Mouse (Mus musculus): ENCODE results near the gene Napsa. TPM values are rescaled to one million over a fixed set of nuclear protein-coding genes. Genes with fewer than 3 reads are reported as not detected.

Gene Napsa
- polyA plus RNA-seq, 1 experiment from 2014 or later, result 1.2 TPM

GRCm38 (mm10) chr7:44591348-44592116 is 19.4 kb downstream of the Napsa start:
- no peaks in the 10 kb centered on the region for H3K9me3 ChIP-seq
- no peak for ATAC-seq (ENCODE audit: low read depth)
- H3K4me3 ChIP-seq, result peak overlapping the region; percentile 64
- H3K27ac ChIP-seq (replicated peaks), result peak overlapping the region; percentile 82
- H3K4me1 ChIP-seq (replicated peaks), result peaks cover 74% of the 10 kb centered on the region
- H3K4me2 ChIP-seq, result peak overlapping the region; percentile 92
- H3K9ac ChIP-seq, result peak overlapping the region; percentile 84
- H3K36me3 ChIP-seq, result peaks cover 11% of the 10 kb centered on the region
- peaks cover 39% of the 10 kb centered on the region for H3K27me3 ChIP-seq
- WGBS, result under 1% methylated on average over 59 of the region's 60 CpGs

- Histone ChIP-seq H3K4me1 (replicated peaks) (peaks cover 62% of the 10 kb centered on the region), H3K36me3 (peaks cover 11% of the 10 kb centered on the region), H3K9me3 (no peaks in the 10 kb centered on the region), H3K27me3 (peaks cover 27% of the 10 kb centered on the region), H3K27ac (replicated peaks) (no peak overlapping the region), H3K4me2 (peak overlapping the region; percentile 92), H3K9ac (peak overlapping the region; percentile 84), H3K4me3 (peak overlapping the region; percentile 64)
- no peak for ATAC-seq (ENCODE audit: low read depth)
- WGBS, result 4% methylated on average over 8 of the region's 15 CpGs
Observed at GRCm38 (mm10) chr7:44593051-44593450, 20.9 kb downstream of the Napsa start.

GRCm38 (mm10) chr7:44593775-44594174 is 21.6 kb downstream of the Napsa start:
- H3K4me2 ChIP-seq, result peak overlapping the region; percentile 92
- peak overlapping the region; percentile 84 for H3K9ac ChIP-seq
- peak; percentile 45 for ATAC-seq (ENCODE audit: low read depth)
- peaks cover 55% of the 10 kb centered on the region for H3K4me1 ChIP-seq (replicated peaks)
- peaks cover 22% of the 10 kb centered on the region for H3K27me3 ChIP-seq
- peaks cover 11% of the 10 kb centered on the region for H3K36me3 ChIP-seq
- under 1% methylated on average over 22 of the region's 22 CpGs for WGBS
- peak overlapping the region; percentile 76 for H3K27ac ChIP-seq (replicated peaks)
- H3K4me3 ChIP-seq, result peak overlapping the region; percentile 64
- no peaks in the 10 kb centered on the region for H3K9me3 ChIP-seq

GRCm38 (mm10) chr7:44594291-44594690 is 22.1 kb downstream of the Napsa start:
- Histone ChIP-seq H3K4me3 (peak overlapping the region; percentile 64), H3K9ac (peak overlapping the region; percentile 84), H3K27me3 (peaks cover 22% of the 10 kb centered on the region), H3K4me1 (replicated peaks) (peaks cover 50% of the 10 kb centered on the region), H3K27ac (replicated peaks) (peak overlapping the region; percentile 76), H3K9me3 (no peaks in the 10 kb centered on the region), H3K36me3 (peaks cover 11% of the 10 kb centered on the region), H3K4me2 (peak overlapping the region; percentile 92)
- 60% methylated on average over 6 of the region's 6 CpGs for WGBS
- ATAC-seq (ENCODE audit: low read depth), result no peak

- H3K4me1 ChIP-seq (replicated peaks), result peaks cover 42% of the 10 kb centered on the region
- peaks cover 11% of the 10 kb centered on the region for H3K36me3 ChIP-seq
- ATAC-seq (ENCODE audit: low read depth), result no peak
- peaks cover 22% of the 10 kb centered on the region for H3K27me3 ChIP-seq
- 93% methylated on average over 20 of the region's 20 CpGs for WGBS
- H3K4me2 ChIP-seq, result no peak overlapping the region
- H3K27ac ChIP-seq (replicated peaks), result no peak overlapping the region
- no peaks in the 10 kb centered on the region for H3K9me3 ChIP-seq
- no peak overlapping the region for H3K9ac ChIP-seq
- H3K4me3 ChIP-seq, result no peak overlapping the region
Observed at GRCm38 (mm10) chr7:44595131-44595561, 23.0 kb downstream of the Napsa start.

GRCm38 (mm10) chr7:44596051-44596450 is 23.9 kb downstream of the Napsa start:
- H3K4me3 ChIP-seq, result no peak overlapping the region
- H3K27ac ChIP-seq (replicated peaks), result no peak overlapping the region
- whole genome bisulfite sequencing, result 89% methylated on average over 6 of the region's 6 CpGs
- H3K4me2 ChIP-seq, result no peak overlapping the region
- H3K4me1 ChIP-seq (replicated peaks), result peaks cover 38% of the 10 kb centered on the region
- no peak overlapping the region for H3K9ac ChIP-seq
- peaks cover 26% of the 10 kb centered on the region for H3K27me3 ChIP-seq
- no peak for ATAC-seq (ENCODE audit: low read depth)
- H3K9me3 ChIP-seq, result no peaks in the 10 kb centered on the region
- H3K36me3 ChIP-seq, result peaks cover 11% of the 10 kb centered on the region

- H3K4me2 ChIP-seq, result no peak overlapping the region
- 72% methylated on average over 5 of the region's 5 CpGs for WGBS
Observed at GRCm38 (mm10) chr7:44596996-44597538, 24.9 kb downstream of the Napsa start.

GRCm38 (mm10) chr7:44597666-44598065 is 25.5 kb downstream of the Napsa start:
- 96% methylated on average over 4 of the region's 4 CpGs for whole genome bisulfite sequencing

More at GRCm38 (mm10) chr7:44596996-44597538, 24.9 kb downstream of the Napsa start:
- Histone ChIP-seq H3K9me3 (no peaks in the 10 kb centered on the region), H3K27me3 (peaks cover 28% of the 10 kb centered on the region), H3K4me3 (no peak overlapping the region), H3K9ac (no peak overlapping the region), H3K4me1 (replicated peaks) (peaks cover 37% of the 10 kb centered on the region), H3K27ac (replicated peaks) (no peak overlapping the region), H3K36me3 (peaks cover 11% of the 10 kb centered on the region)
- no peak for ATAC-seq (ENCODE audit: low read depth)

GRCm38 (mm10) chr7:44598336-44598735 is 26.2 kb downstream of the Napsa start:
- H3K4me2 ChIP-seq, result no peak overlapping the region
- peaks cover 27% of the 10 kb centered on the region for H3K27me3 ChIP-seq
- no peak for ATAC-seq (ENCODE audit: low read depth)
- H3K9me3 ChIP-seq, result no peaks in the 10 kb centered on the region
- no peak overlapping the region for H3K4me3 ChIP-seq
- peaks cover 11% of the 10 kb centered on the region for H3K36me3 ChIP-seq
- peaks cover 37% of the 10 kb centered on the region for H3K4me1 ChIP-seq (replicated peaks)
- 89% methylated on average over 12 of the region's 12 CpGs for WGBS
- H3K9ac ChIP-seq, result no peak overlapping the region
- H3K27ac ChIP-seq (replicated peaks), result no peak overlapping the region

More at GRCm38 (mm10) chr7:44597666-44598065, 25.5 kb downstream of the Napsa start:
- H3K9me3 ChIP-seq, result no peaks in the 10 kb centered on the region
- H3K4me2 ChIP-seq, result no peak overlapping the region
- ATAC-seq (ENCODE audit: low read depth), result no peak
- H3K27ac ChIP-seq (replicated peaks), result no peak overlapping the region
- H3K4me1 ChIP-seq (replicated peaks), result peaks cover 37% of the 10 kb centered on the region
- peaks cover 11% of the 10 kb centered on the region for H3K36me3 ChIP-seq
- peaks cover 27% of the 10 kb centered on the region for H3K27me3 ChIP-seq
- no peak overlapping the region for H3K9ac ChIP-seq
- H3K4me3 ChIP-seq, result no peak overlapping the region

- Histone ChIP-seq H3K27me3 (peaks cover 41% of the 10 kb centered on the region), H3K27ac (replicated peaks) (no peak overlapping the region), H3K9ac (no peak overlapping the region), H3K36me3 (peaks cover 6% of the 10 kb centered on the region), H3K4me1 (replicated peaks) (peaks cover 35% of the 10 kb centered on the region), H3K4me2 (no peak overlapping the region), H3K4me3 (no peak overlapping the region), H3K9me3 (no peaks in the 10 kb centered on the region)
- no peak for ATAC-seq (ENCODE audit: low read depth)
- 76% methylated on average over 10 of the region's 10 CpGs for WGBS
Observed at GRCm38 (mm10) chr7:44600691-44601262, 28.6 kb downstream of the Napsa start.

- Histone ChIP-seq H3K36me3 (no peaks in the 10 kb centered on the region), H3K4me2 (peak overlapping the region; percentile 22; the same call in 1 of the 2 replicates), H3K9me3 (no peaks in the 10 kb centered on the region), H3K9ac (peak overlapping the region; percentile 52), H3K27me3 (peaks cover 50% of the 10 kb centered on the region), H3K4me3 (no peak overlapping the region), H3K27ac (replicated peaks) (no peak overlapping the region), H3K4me1 (replicated peaks) (peaks cover 35% of the 10 kb centered on the region)
- ATAC-seq (ENCODE audit: low read depth), result no peak
- WGBS, result 15% methylated on average over 19 of the region's 19 CpGs
Observed at GRCm38 (mm10) chr7:44601646-44602045, 29.5 kb downstream of the Napsa start.

GRCm38 (mm10) chr7:44602443-44602842 is 30.3 kb downstream of the Napsa start:
- Histone ChIP-seq H3K4me2 (peak overlapping the region; percentile 22; the same call in 1 of the 2 replicates), H3K9ac (peak overlapping the region; percentile 52; the same call in 1 of the 2 replicates), H3K27me3 (peaks cover 57% of the 10 kb centered on the region), H3K4me3 (no peak overlapping the region), H3K9me3 (no peaks in the 10 kb centered on the region), H3K27ac (replicated peaks) (0 out of 2 replicates have a peak overlapping the region, but pooled peaks have one; percentile 23), H3K4me1 (replicated peaks) (peaks cover 35% of the 10 kb centered on the region), H3K36me3 (no peaks in the 10 kb centered on the region)
- WGBS, result 12% methylated on average over 11 of the region's 11 CpGs
- no peak; the same call in 1 of the 2 replicates for ATAC-seq (ENCODE audit: low read depth)
